Mouse (Mus musculus) liver, postnatal 0 days (tissue): ENCODE data around the gene Celf2.

Experiments used
- CTCF ChIP-seq: sonication (generic); IDR thresholded peaks from 2 replicates; pipeline ENCODE4 v1.5.1; 2016; ENCODE audit warnings: antibody characterized with exemption, low read depth
- EP300 ChIP-seq: IDR thresholded peaks from 2 replicates; pipeline ENCODE4 v1.6.1; 2016; ENCODE audit warnings: antibody characterized with exemption, low read depth, mild to moderate bottlenecking

DNA sequence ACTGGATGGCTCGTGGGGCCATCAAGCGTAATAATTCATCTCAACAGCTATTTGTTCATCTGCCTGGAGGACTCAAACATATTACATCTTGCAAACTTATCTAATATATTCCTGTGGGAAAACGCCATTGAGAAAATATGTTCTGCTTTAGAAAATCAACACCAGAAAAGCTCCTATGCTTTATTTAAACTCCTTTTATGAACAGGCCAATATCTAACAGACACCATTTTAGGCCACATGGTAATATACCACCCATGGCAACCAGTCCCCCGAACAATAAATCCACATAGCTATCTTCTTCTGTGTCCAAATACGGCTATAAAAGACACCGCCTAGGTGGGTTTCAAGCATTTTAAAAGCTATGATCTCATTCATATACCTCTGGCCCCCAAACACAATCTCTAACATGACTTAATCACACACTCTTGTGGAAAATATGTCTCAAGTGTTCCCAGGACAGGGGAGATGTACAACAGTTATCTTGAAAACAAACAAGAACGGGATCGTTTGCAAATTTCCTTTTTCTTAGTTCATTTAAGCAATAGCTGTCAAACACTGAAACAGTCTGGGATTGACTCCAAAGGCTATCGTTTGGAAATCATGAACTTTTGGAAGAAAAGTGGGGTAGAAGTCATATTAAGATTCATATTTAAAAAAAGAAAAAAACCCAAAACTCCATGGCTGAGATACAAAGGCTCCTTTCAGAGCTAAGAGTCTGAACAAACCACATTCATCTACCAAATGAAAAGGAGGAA lies 639.2 kb downstream of the Celf2 start:
- TF ChIP-seq CTCF (no peak), EP300 (no peak)
